Mouse (Mus musculus): ENCODE data around the gene Cpvl. TPM values are rescaled to one million over a fixed set of nuclear protein-coding genes. Genes with fewer than 3 reads are reported as not detected.

The Cpvl gene
- polyA plus RNA-seq, 1 experiment from 2014 or later, result 0.82 TPM

GRCm38 (mm10) chr6:53881623-53882022 lies 96.8 kb downstream of the Cpvl start:
- H3K4me2 ChIP-seq (replicated peaks; ENCODE audit: low read depth), result no peak overlapping the region
- H3K36me3 ChIP-seq (ENCODE audit: control insufficient read depth, insufficient read depth), result no peaks in the 10 kb centered on the region
- H3K27ac ChIP-seq (ENCODE audit: low read depth, low read length), result no peak overlapping the region
- no peak for ATAC-seq
- H3K4me1 ChIP-seq (replicated peaks; ENCODE audit: control insufficient read depth, insufficient read depth, low read length), result 0 out of 2 replicates have a peak, but pooled peaks cover 3% of the 10 kb centered on the region
- 52% methylated on average over 10 of the region's 10 CpGs for WGBS
- H3K4me3 ChIP-seq (ENCODE audit: low read depth, low read length), result no peak overlapping the region
- no peak for TF ChIP-seq CTCF (IDR thresholded peaks at IDR 0.05; ENCODE audit: low read depth)
- no peaks in the 10 kb centered on the region for H3K27me3 ChIP-seq (replicated peaks; ENCODE audit: control insufficient read depth, insufficient read depth, low read length)
- no peaks in the 10 kb centered on the region for H3K9me3 ChIP-seq (ENCODE audit: control insufficient read depth)
- H3K9ac ChIP-seq (ENCODE audit: low read depth, low read length), result no peak overlapping the region

- Histone ChIP-seq H3K4me2 (replicated peaks; ENCODE audit: low read depth) (peak overlapping the region; percentile 39), H3K9me3 (ENCODE audit: control insufficient read depth) (no peaks in the 10 kb centered on the region), H3K36me3 (ENCODE audit: control insufficient read depth, insufficient read depth) (no peaks in the 10 kb centered on the region), H3K9ac (ENCODE audit: low read depth, low read length) (no peak overlapping the region), H3K4me1 (replicated peaks; ENCODE audit: control insufficient read depth, insufficient read depth, low read length) (0 out of 2 replicates have a peak, but pooled peaks cover 3% of the 10 kb centered on the region), H3K4me3 (ENCODE audit: low read depth, low read length) (no peak overlapping the region), H3K27ac (ENCODE audit: low read depth, low read length) (peak overlapping the region; percentile 46; the same call in 1 of the 2 replicates), H3K27me3 (replicated peaks; ENCODE audit: control insufficient read depth, insufficient read depth, low read length) (no peaks in the 10 kb centered on the region)
- WGBS, result 52% methylated on average over 5 of the region's 5 CpGs
- no peak for TF ChIP-seq CTCF (IDR thresholded peaks at IDR 0.05; ENCODE audit: low read depth)
- ATAC-seq, result no peak
Observed at GRCm38 (mm10) chr6:53881235-53881606, 97.2 kb downstream of the Cpvl start.

GRCm38 (mm10) chr6:53880530-53881234 lies 97.8 kb downstream of the Cpvl start:
- Histone ChIP-seq H3K36me3 (ENCODE audit: control insufficient read depth, insufficient read depth) (no peaks in the 10 kb centered on the region), H3K9me3 (ENCODE audit: control insufficient read depth) (no peaks in the 10 kb centered on the region), H3K4me1 (replicated peaks; ENCODE audit: control insufficient read depth, insufficient read depth, low read length) (0 out of 2 replicates have a peak, but pooled peaks cover 1% of the 10 kb centered on the region), H3K4me3 (ENCODE audit: low read depth, low read length) (no peak overlapping the region), H3K27me3 (replicated peaks; ENCODE audit: control insufficient read depth, insufficient read depth, low read length) (no peaks in the 10 kb centered on the region), H3K4me2 (replicated peaks; ENCODE audit: low read depth) (peak overlapping the region; percentile 39), H3K27ac (ENCODE audit: low read depth, low read length) (peak overlapping the region; percentile 46; the same call in 1 of the 2 replicates), H3K9ac (ENCODE audit: low read depth, low read length) (no peak overlapping the region)
- 42% methylated on average over 14 of the region's 14 CpGs for WGBS
- TF ChIP-seq CTCF (IDR thresholded peaks at IDR 0.05; ENCODE audit: low read depth), result no peak
- ATAC-seq, result no peak

- Histone ChIP-seq H3K36me3 (ENCODE audit: control insufficient read depth, insufficient read depth) (no peaks in the 10 kb centered on the region), H3K4me3 (ENCODE audit: low read depth, low read length) (no peak overlapping the region), H3K4me2 (replicated peaks; ENCODE audit: low read depth) (no peak overlapping the region), H3K9me3 (ENCODE audit: control insufficient read depth) (no peaks in the 10 kb centered on the region), H3K4me1 (replicated peaks; ENCODE audit: control insufficient read depth, insufficient read depth, low read length) (no peaks in the 10 kb centered on the region), H3K9ac (ENCODE audit: low read depth, low read length) (no peak overlapping the region), H3K27ac (ENCODE audit: low read depth, low read length) (no peak overlapping the region), H3K27me3 (replicated peaks; ENCODE audit: control insufficient read depth, insufficient read depth, low read length) (no peaks in the 10 kb centered on the region)
- TF ChIP-seq CTCF (IDR thresholded peaks at IDR 0.05; ENCODE audit: low read depth), result no peak
- WGBS, result 89% methylated on average over 8 of the region's 8 CpGs
- no peak for ATAC-seq
Observed at GRCm38 (mm10) chr6:53879567-53879966, 98.9 kb downstream of the Cpvl start.

GRCm38 (mm10) chr6:53874881-53875429 lies 103.5 kb downstream of the Cpvl start:
- 75% methylated on average over 9 of the region's 9 CpGs for WGBS
- ATAC-seq, result no peak
- H3K4me3 ChIP-seq (ENCODE audit: low read depth, low read length), result no peak overlapping the region
- H3K4me2 ChIP-seq (replicated peaks; ENCODE audit: low read depth), result no peak overlapping the region
- H3K4me1 ChIP-seq (replicated peaks; ENCODE audit: control insufficient read depth, insufficient read depth, low read length), result no peaks in the 10 kb centered on the region
- no peaks in the 10 kb centered on the region for H3K36me3 ChIP-seq (ENCODE audit: control insufficient read depth, insufficient read depth)
- no peaks in the 10 kb centered on the region for H3K9me3 ChIP-seq (ENCODE audit: control insufficient read depth)
- H3K9ac ChIP-seq (ENCODE audit: low read depth, low read length), result no peak overlapping the region
- H3K27me3 ChIP-seq (replicated peaks; ENCODE audit: control insufficient read depth, insufficient read depth, low read length), result no peaks in the 10 kb centered on the region
- TF ChIP-seq CTCF (IDR thresholded peaks at IDR 0.05; ENCODE audit: low read depth), result no peak
- no peak overlapping the region for H3K27ac ChIP-seq (ENCODE audit: low read depth, low read length)

GRCm38 (mm10) chr6:53871903-53872302 lies 106.6 kb downstream of the Cpvl start:
- no peaks in the 10 kb centered on the region for H3K27me3 ChIP-seq (replicated peaks; ENCODE audit: control insufficient read depth, insufficient read depth, low read length)
- WGBS, result 96% methylated on average over 6 of the region's 6 CpGs
- H3K27ac ChIP-seq (ENCODE audit: low read depth, low read length), result no peak overlapping the region

More at GRCm38 (mm10) chr6:53871903-53872302, 106.6 kb downstream of the Cpvl start:
- H3K36me3 ChIP-seq (ENCODE audit: control insufficient read depth, insufficient read depth), result no peaks in the 10 kb centered on the region
- no peak overlapping the region for H3K9ac ChIP-seq (ENCODE audit: low read depth, low read length)
- TF ChIP-seq CTCF (IDR thresholded peaks at IDR 0.05; ENCODE audit: low read depth), result peak; percentile 57
- no peak overlapping the region for H3K4me2 ChIP-seq (replicated peaks; ENCODE audit: low read depth)
- ATAC-seq, result no peak
- H3K4me1 ChIP-seq (replicated peaks; ENCODE audit: control insufficient read depth, insufficient read depth, low read length), result no peaks in the 10 kb centered on the region
- H3K4me3 ChIP-seq (ENCODE audit: low read depth, low read length), result no peak overlapping the region
- no peaks in the 10 kb centered on the region for H3K9me3 ChIP-seq (ENCODE audit: control insufficient read depth)
